Mouse (Mus musculus) neural tube, embryonic 11.5 days (tissue): ENCODE results near the gene Cdc37. TPM values are rescaled to one million over a fixed set of nuclear protein-coding genes. Genes with fewer than 3 reads are reported as not detected.

ENCODE experiments used
- ATAC-seq: fragments of 200-750 bp; cut with Nextera tagmentation; 2 replicates; pipeline ENCODE4 v1.8.0; 2017; ENCODE audit warnings: moderate number of reproducible peaks, mild to moderate bottlenecking, moderate TSS enrichment, moderate library complexity; ENCODE audit not compliant: insufficient read depth, low FRiP score, low TSS enrichment
- DNase-seq: peaks from one replicate; pipeline ENCODE4 v3.0.0-alpha.2; 2015; ENCODE audit warnings: low spot score
- H3K27ac ChIP-seq: fragments of 300-500 bp; sonication (generic); 2 replicates; pipeline ENCODE4 v1.5.1; 2014; ENCODE audit warnings: low read depth, mild to moderate bottlenecking, low read length
- H3K27me3 ChIP-seq: fragments of 300-500 bp; sonication (generic); 2 replicates; pipeline ENCODE4 v1.6.1; 2014; ENCODE audit warnings: mild to moderate bottlenecking, low read length, mixed read lengths; ENCODE audit not compliant: control insufficient read depth, insufficient read depth
- H3K36me3 ChIP-seq: fragments of 300-500 bp; sonication (generic); 2 replicates; pipeline ENCODE4 v1.6.1; 2014; ENCODE audit warnings: mild to moderate bottlenecking, low read length, moderate library complexity, mixed read lengths; ENCODE audit not compliant: control insufficient read depth, insufficient read depth
- H3K4me1 ChIP-seq: fragments of 300-500 bp; sonication (generic); 2 replicates; pipeline ENCODE4 v1.6.1; 2014; ENCODE audit warnings: low read length, mixed read lengths; ENCODE audit not compliant: control insufficient read depth, insufficient read depth
- H3K4me2 ChIP-seq: fragments of 300-500 bp; sonication (generic); 2 replicates; pipeline ENCODE4 v1.6.1; 2014; ENCODE audit warnings: low read depth, mild to moderate bottlenecking, moderate library complexity
- H3K4me3 ChIP-seq: fragments of 300-500 bp; sonication (generic); 2 replicates; pipeline ENCODE4 v1.5.1; 2014; ENCODE audit warnings: low read depth, low read length
- H3K9ac ChIP-seq: fragments of 300-500 bp; sonication (generic); 2 replicates; pipeline ENCODE4 v1.6.1; 2014; ENCODE audit warnings: mild to moderate bottlenecking, low read length
- H3K9me3 ChIP-seq: fragments of 300-500 bp; sonication (generic); 2 replicates; pipeline ENCODE4 v1.6.1; 2016; ENCODE audit warnings: low read length; ENCODE audit not compliant: control insufficient read depth
- WGBS: fragments of 180-500 bp; shearing (Covaris S2); extraction: QIAGEN DNeasy Blood & Tissue Kit; methylation state at CpG from one replicate; pipeline ENCODE4 v1.1.7; 2014; 5-methylcytosine and 5-hydroxymethylcytosine counted together
- polyA plus RNA-seq: library from polyadenylated mRNA; unstranded; fragments of >200 nt; fragmentation: Nextera tagmentation; extraction: Ambion mirVana; gene quantifications from 2 replicates; pipeline ENCODE4 v1.2.1, GENCODE M21; 2014

Cdc37 gene
- polyA plus RNA-seq, 1 experiment from 2014 or later, result 319 TPM

DNA sequence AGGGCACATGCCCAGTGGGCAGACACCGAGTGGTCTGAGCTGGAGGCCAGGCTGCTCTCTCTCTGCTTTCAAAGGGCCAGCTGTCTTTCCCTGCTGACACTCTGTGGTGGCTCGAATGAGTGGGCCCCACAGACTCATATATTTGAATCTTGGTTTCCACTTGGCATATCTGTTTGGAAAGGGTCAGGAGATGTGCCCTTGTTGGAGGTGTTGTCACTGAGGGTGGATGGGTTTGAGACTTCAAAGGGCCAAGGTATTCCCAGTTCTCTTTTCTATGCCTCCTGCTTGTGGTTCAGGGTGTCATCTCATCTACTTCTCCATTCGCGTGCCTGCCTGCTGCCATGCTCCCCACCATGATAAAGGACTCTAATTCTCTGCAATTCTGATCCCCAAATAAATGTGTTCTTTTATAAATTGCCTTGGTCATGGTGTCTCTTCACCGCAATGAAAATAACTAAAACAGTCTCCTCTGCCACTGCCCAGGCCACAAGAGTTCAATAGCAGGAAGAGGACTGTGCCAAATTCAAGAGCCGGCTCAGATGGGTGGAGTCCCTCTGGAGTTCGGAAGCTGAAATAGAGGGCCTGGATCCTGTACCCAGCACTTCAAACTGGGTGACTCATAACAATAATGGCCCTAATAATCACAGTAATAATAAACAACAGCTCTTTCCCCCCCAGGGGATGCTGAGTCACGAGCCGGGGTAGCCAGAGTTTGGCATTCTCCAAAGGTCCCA, 15.0 kb downstream of the Cdc37 start:
- no peaks in the 10 kb centered on the region for H3K27me3 ChIP-seq
- peaks cover 8% of the 10 kb centered on the region for H3K36me3 ChIP-seq
- 82% methylated on average over 9 of the region's 9 CpGs for WGBS
- H3K9me3 ChIP-seq, result no peaks in the 10 kb centered on the region
- H3K4me1 ChIP-seq, result 0 out of 2 replicates have a peak, but pooled peaks cover 2% of the 10 kb centered on the region
- no peak overlapping the region for H3K9ac ChIP-seq
- ATAC-seq, result no peak
- DNase-seq, result no peak
- no peak overlapping the region for H3K27ac ChIP-seq
- no peak overlapping the region for H3K4me3 ChIP-seq
- H3K4me2 ChIP-seq, result no peak overlapping the region

DNA sequence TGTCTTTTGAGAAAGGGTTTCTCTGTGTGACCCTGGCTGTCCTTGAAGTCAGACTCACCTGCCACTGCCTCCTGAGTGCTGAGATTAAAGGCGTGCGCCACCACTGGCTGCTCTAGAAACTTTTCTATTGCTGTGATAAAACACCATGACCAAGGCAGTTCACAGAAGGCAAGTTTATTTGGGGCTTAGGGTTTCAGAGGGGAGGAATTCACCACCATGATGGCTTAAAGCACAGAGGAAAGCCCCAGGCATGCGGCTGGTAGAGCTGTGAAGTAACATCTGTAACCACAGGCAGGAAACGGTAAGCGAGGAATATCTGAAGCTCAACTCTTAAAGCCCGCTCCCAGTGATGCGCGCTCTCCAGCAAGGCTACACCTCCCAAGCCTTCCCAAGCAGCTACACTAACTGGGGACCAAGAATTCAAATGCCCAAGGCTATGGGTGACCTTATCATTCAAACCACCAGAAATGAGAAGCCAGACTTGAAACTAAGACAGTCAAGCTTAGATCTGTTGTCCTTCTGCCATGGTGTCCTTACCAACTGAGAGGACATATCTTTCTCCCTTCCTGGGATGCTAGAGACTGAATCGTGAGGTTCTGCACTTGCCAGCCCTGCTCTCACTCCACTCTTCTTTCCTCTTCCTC, 16.6 kb downstream of the Cdc37 start:
- H3K4me3 ChIP-seq, result no peak overlapping the region
- H3K27ac ChIP-seq, result no peak overlapping the region
- peaks cover 2% of the 10 kb centered on the region; the same call in 1 of the 2 replicates for H3K36me3 ChIP-seq
- no peak for ATAC-seq
- H3K4me1 ChIP-seq, result 0 out of 2 replicates have a peak, but pooled peaks cover 2% of the 10 kb centered on the region
- no peak for DNase-seq
- H3K9me3 ChIP-seq, result no peaks in the 10 kb centered on the region
- no peaks in the 10 kb centered on the region for H3K27me3 ChIP-seq
- 88% methylated on average over 9 of the region's 9 CpGs for WGBS
- H3K4me2 ChIP-seq, result no peak overlapping the region
- H3K9ac ChIP-seq, result no peak overlapping the region

DNA sequence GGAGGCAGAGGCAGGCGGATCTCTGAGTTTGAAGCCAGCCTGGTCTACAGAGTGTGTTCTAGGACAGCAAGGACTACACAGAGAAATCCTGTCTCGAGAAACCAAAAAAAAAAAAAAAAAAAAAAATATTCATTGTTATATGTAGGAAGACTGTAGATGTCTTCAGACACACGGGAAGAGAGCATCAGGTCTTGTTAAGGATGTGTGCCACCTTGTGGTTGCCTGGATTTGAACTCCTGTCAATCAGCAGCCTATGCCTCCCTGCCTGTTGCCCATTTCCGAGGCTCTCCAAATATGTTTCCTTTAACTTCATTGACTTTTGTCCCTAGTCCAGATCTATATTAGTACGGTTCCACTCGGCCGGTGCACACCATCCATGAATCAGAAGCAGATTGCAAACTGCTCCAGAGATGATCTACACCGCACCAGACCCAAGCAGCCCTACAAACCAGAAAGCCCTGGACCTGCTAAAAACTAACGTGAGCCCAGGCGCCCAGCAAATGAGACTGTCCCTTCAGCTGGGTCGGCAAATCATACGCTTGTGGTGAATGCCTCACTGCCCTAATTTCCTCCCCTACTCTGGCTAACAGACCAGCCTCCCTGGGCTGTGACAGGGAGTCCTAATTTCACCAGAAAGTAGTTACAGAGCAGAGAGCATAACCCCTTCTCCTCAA, 17.5 kb downstream of the Cdc37 start:
- 84% methylated on average over 12 of the region's 12 CpGs for WGBS
- H3K27ac ChIP-seq, result no peak overlapping the region

DNA sequence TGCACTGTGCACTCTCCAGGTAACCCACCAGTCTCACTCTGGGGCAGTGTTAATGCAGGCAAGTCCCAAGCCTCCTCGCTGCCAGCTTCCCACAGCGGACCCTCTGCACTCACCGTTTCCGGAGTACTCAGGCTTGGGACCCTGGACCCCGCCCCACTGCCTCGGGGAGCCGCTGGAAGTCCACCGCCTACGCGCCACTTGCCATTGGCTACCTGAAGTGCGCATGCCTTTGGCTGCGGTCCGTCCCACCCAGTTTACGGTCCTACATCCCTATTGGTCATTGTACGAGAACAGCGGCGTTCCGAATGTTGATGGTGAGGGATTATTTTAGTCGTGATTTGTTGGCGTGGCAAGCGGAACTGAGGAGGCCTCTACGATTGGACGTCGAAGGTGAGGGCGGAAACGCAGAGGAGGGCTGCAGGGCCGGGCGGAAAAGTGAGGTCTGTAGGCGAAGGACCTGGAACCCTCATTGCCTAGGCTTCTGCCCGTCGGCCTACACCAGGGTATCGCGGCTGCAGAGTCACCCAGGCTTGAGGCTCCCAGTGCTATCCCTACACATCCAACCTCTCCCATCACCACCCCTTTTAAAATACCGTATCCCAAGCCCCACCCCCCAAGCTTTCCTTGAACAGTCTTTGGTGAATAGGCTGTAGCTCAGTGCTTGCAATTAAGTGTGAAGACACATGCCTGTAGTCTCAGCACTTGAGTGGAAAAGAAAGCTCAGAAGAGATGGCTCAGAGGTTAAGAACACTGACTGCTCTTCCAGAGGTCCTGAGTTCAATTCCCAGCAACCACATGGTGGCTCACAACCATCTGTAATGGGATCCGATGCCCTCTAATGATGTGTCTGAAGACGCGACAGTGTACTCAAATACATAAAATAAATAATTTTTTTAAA, 18.5 kb downstream of the Cdc37 start, which contains the start of gene Tyk2:
TSS of gene Tyk2 (minus strand) at position 185 of the 898 bp plus-strand sequence.
- 6% methylated on average over 37 of the region's 37 CpGs for WGBS
- Histone ChIP-seq H3K4me3 (peak within 1 kb of the TSS; percentile 53), H3K9ac (peak within 1 kb of the TSS; percentile 59), H3K36me3 (no peaks in the 10 kb centered on the region), H3K27me3 (no peaks in the 10 kb centered on the region), H3K4me2 (peak within 1 kb of the TSS; percentile 66), H3K9me3 (no peaks in the 10 kb centered on the region), H3K4me1 (0 out of 2 replicates have a peak, but pooled peaks cover 2% of the 10 kb centered on the region), H3K27ac (0 out of 2 replicates have a peak within 1 kb of the TSS, but pooled peaks have one; percentile 1)
- DNase-seq (peak; percentile 94), ATAC-seq (peak; percentile 98)

More for the DNA sequence above, 17.5 kb downstream of the Cdc37 start:
- Histone ChIP-seq H3K4me1 (0 out of 2 replicates have a peak, but pooled peaks cover 2% of the 10 kb centered on the region), H3K4me2 (no peak overlapping the region), H3K4me3 (no peak overlapping the region), H3K9me3 (no peaks in the 10 kb centered on the region), H3K9ac (no peak overlapping the region), H3K27me3 (no peaks in the 10 kb centered on the region), H3K36me3 (no peaks in the 10 kb centered on the region)
- ATAC-seq, result no peak
- no peak for DNase-seq

DNA sequence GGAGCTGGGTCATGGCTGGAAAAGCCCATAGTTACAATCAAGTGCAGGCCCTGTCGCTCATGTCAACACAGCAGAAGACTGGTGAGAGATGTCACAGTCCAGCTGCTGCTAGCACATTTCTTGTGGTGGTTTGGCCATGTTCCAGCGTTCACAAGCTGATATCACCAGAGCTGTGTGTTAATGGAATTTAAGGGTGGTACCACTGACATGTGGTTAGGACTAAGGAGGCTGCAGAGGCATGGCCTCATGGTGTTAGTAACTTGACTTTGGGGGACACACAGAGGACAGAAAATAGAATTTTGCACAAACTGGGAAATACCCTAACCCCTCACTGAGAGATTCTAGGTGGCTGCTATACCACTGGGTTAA, 23.5 kb downstream of the Cdc37 start:
- Histone ChIP-seq H3K9me3 (no peaks in the 10 kb centered on the region), H3K4me1 (0 out of 2 replicates have a peak, but pooled peaks cover 2% of the 10 kb centered on the region), H3K4me3 (no peak overlapping the region), H3K36me3 (no peaks in the 10 kb centered on the region), H3K4me2 (no peak overlapping the region), H3K27ac (no peak overlapping the region), H3K27me3 (no peaks in the 10 kb centered on the region), H3K9ac (no peak overlapping the region)
- 87% methylated on average over 2 of the region's 2 CpGs for WGBS
- DNase-seq (no peak), ATAC-seq (no peak)

DNA sequence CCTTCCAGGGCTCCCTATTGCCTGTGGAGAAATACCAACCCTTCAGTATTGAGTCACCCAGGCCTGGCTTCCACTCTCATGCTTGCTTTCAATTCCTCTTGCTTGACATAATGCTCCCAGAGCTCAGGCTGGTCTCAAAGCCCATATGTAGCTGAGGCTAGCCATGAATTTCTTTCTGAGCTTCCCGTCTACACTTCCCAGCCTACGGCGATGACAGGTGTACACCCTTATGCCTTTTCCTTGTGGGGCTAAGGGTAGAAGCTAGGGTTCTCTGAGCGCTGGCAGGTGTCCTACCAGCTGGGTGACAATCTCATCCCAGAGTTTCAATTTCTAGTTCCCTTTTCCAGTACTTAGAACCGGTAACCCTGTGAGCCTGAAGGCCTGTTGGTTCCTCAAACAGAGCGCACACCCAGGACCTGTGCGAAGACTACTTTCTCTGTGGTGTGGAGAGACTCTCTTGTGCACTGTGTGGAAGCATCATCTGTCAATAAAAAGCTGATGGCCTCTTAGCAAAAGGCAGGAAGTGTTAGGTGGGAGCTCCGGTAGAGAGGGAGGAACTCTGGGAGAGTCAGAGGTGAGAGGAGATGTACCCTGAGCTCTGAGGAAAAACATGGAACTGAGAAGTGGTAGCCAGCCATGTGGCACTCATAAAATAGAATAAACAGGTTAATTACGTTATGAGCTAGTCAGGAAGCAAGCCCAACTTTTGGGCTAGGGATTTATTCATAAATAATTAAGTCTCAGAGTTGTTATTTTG, 24.1 kb downstream of the Cdc37 start:
- WGBS, result 86% methylated on average over 9 of the region's 9 CpGs
- H3K27ac ChIP-seq, result no peak overlapping the region
- ATAC-seq (no peak), DNase-seq (no peak)
- no peaks in the 10 kb centered on the region for H3K9me3 ChIP-seq
- no peaks in the 10 kb centered on the region for H3K27me3 ChIP-seq
- H3K9ac ChIP-seq, result no peak overlapping the region
- H3K4me1 ChIP-seq, result 0 out of 2 replicates have a peak, but pooled peaks cover 2% of the 10 kb centered on the region
- H3K4me2 ChIP-seq, result no peak overlapping the region
- H3K36me3 ChIP-seq, result no peaks in the 10 kb centered on the region
- no peak overlapping the region for H3K4me3 ChIP-seq

DNA sequence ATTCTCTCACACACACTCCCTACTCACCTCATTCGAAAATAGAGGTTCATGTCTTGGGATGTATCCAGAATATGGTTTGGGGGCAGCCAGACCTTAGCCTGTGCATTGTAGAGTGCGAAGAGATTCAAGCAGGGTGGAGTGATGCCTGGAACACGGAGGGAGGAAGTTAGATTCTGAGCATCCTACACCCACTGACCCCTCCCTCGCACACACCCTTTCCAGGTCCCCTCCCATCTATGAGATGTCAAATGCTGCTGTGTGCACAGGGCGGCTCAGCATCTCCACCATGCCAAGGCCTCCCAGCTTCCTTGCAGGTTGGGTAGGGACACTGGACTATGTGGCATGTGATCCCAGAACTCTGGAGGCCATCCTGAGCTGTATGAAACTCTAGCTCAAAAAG, 24.9 kb downstream of the Cdc37 start:
- Histone ChIP-seq H3K9ac (no peak overlapping the region), H3K4me2 (no peak overlapping the region), H3K27me3 (no peaks in the 10 kb centered on the region), H3K36me3 (no peaks in the 10 kb centered on the region), H3K4me1 (no peaks in the 10 kb centered on the region), H3K27ac (no peak overlapping the region), H3K9me3 (no peaks in the 10 kb centered on the region), H3K4me3 (no peak overlapping the region)
- WGBS, result 81% methylated on average over 5 of the region's 5 CpGs
- DNase-seq (no peak), ATAC-seq (no peak)
